Mouse (Mus musculus) kidney, embryonic 14.5 days (tissue): ENCODE measurements around the gene Gm6812. TPM values are rescaled to one million over a fixed set of nuclear protein-coding genes. Genes with fewer than 3 reads are reported as not detected.
"Not testable (repeated sequence)": the region's sequence is repeated elsewhere in the genome, so short reads cannot be mapped to it uniquely, and the experiment has no call there.

Source experiments
- ATAC-seq: fragments of 200-750 bp; cut with Nextera tagmentation; 2 replicates; pipeline ENCODE4 v1.8.0; 2017; ENCODE audit warnings: moderate number of reproducible peaks, mild to moderate bottlenecking, moderate TSS enrichment, moderate library complexity; ENCODE audit not compliant: low FRiP score, low TSS enrichment
- H3K27ac ChIP-seq: fragments of 300-500 bp; sonication (generic); 2 replicates; pipeline ENCODE4 v1.5.1; 2014; ENCODE audit warnings: low read depth, mild to moderate bottlenecking, low read length, moderate library complexity, mixed read lengths
- H3K27me3 ChIP-seq: fragments of 300-500 bp; sonication (generic); 2 replicates; pipeline ENCODE4 v1.6.1; 2014; ENCODE audit warnings: mild to moderate bottlenecking, low read length; ENCODE audit not compliant: control insufficient read depth, insufficient read depth
- H3K36me3 ChIP-seq: fragments of 300-500 bp; sonication (generic); 2 replicates; pipeline ENCODE4 v1.6.1; 2014; ENCODE audit warnings: low read length, mixed read lengths; ENCODE audit not compliant: control insufficient read depth, insufficient read depth
- H3K4me1 ChIP-seq: fragments of 300-500 bp; sonication (generic); 2 replicates; pipeline ENCODE4 v1.6.1; 2014; ENCODE audit warnings: low read length, mixed read lengths; ENCODE audit not compliant: control insufficient read depth, insufficient read depth
- H3K4me2 ChIP-seq: fragments of 300-500 bp; sonication (generic); replicated peaks from 2 replicates; pipeline ENCODE4 v1.6.1; 2014; ENCODE audit warnings: low read depth, mild to moderate bottlenecking, low read length
- H3K4me3 ChIP-seq: fragments of 300-500 bp; sonication (generic); 2 replicates; pipeline ENCODE4 v1.5.1; 2014; ENCODE audit warnings: mild to moderate bottlenecking, low read length
- H3K9ac ChIP-seq: fragments of 300-500 bp; sonication (generic); 2 replicates; pipeline ENCODE4 v1.6.1; 2014; ENCODE audit warnings: low read depth, mild to moderate bottlenecking, low read length, moderate library complexity
- H3K9me3 ChIP-seq: fragments of 300-500 bp; sonication (generic); 2 replicates; pipeline ENCODE4 v1.6.1; 2016; ENCODE audit warnings: low read length; ENCODE audit not compliant: control insufficient read depth
- WGBS: fragments of 180-500 bp; shearing (Covaris S2); extraction: QIAGEN DNeasy Blood & Tissue Kit; methylation state at CpG from one replicate; pipeline ENCODE4 v1.1.7; 2014; 5-methylcytosine and 5-hydroxymethylcytosine counted together
- polyA plus RNA-seq: library from polyadenylated mRNA; unstranded; fragments of >200 nt; fragmentation: Nextera tagmentation; extraction: Ambion mirVana; gene quantifications from 2 replicates; pipeline ENCODE4 v1.2.1, GENCODE M21; 2014

The Gm6812 gene
- polyA plus RNA-seq: not detected in 2 replicates

GRCm38 (mm10) chrX:68892953-68893352, at the start of gene Gm6812:
Gene Gm6812 (minus strand): TSS chrX:68893053.
- not testable (repeated sequence) for H3K27me3 ChIP-seq, H3K4me2 ChIP-seq, H3K9ac ChIP-seq, ATAC-seq, H3K4me1 ChIP-seq, H3K4me3 ChIP-seq, H3K27ac ChIP-seq, H3K36me3 ChIP-seq, H3K9me3 ChIP-seq
- 77% methylated on average over 3 of the region's 5 CpGs for WGBS

- ATAC-seq: no peak
- no peak overlapping the region for H3K4me3 ChIP-seq
- no peaks in the 10 kb centered on the region for H3K36me3 ChIP-seq
- H3K27me3 ChIP-seq: no peaks in the 10 kb centered on the region
- no peaks in the 10 kb centered on the region for H3K4me1 ChIP-seq
- H3K27ac ChIP-seq: no peak overlapping the region
- WGBS: 46% methylated on average over 2 of the region's 2 CpGs
- H3K4me2 ChIP-seq: no peak overlapping the region
- H3K9me3 ChIP-seq: no peaks in the 10 kb centered on the region
- H3K9ac ChIP-seq: no peak overlapping the region
Measured at GRCm38 (mm10) chrX:68865145-68865544, 27.7 kb downstream of the Gm6812 start.

Other genes with a start within 250 kb of the Gm6812 start
- 41.2 and 65.2 TPM in 2 replicates for gene Fmr1, start 214.5 kb downstream of the Gm6812 start, polyA plus RNA-seq
- gene Fmr1nb, start 131.2 kb downstream of the Gm6812 start, polyA plus RNA-seq: not detected in 2 replicates
- gene Gm14698, start 72.0 kb downstream of the Gm6812 start, polyA plus RNA-seq: 3.7 and 4.4 TPM in 2 replicates